Mouse (Mus musculus): Measurements from ENCODE around the gene Elp5. TPM values are rescaled to one million over a fixed set of nuclear protein-coding genes. Genes with fewer than 3 reads are reported as not detected.

The Elp5 gene
- polyA plus RNA-seq, 1 experiment from 2014 or later, result 76.4 TPM

- no peak for TF ChIP-seq CTCF (IDR thresholded peaks at IDR 0.05)
- DNase-seq (ENCODE audit: low read depth, low spot score) (peak; percentile 20), ATAC-seq (peak; percentile 51)
- ChIA-PET CTCF (interaction anchor here (0.6 to 6.8 kb wide), 17 partner anchors 11 to 69 kb away, joined by 3 to 85 read pairs (median 5); no protein-coding TSS in a partner anchor), POLR2A (no interaction called here)
- in situ Hi-C loops (cut with MboI; ENCODE audit: low pct_unique_long_range_greater_than_20kb), result no loop called here
- H3K27me3 ChIP-seq, result peaks cover 18% of the 10 kb centered on the region
These were observed 34.1 kb downstream of the Elp5 start, which contains the start of gene Slc2a4 for GRCm38 (mm10) chr11:69948066-69948762. TSS of gene Slc2a4 (minus strand) at chr11:69948188.

GRCm38 (mm10) chr11:69947337-69948065, 34.8 kb downstream of the Elp5 start:
- DNase-seq (ENCODE audit: low read depth, low spot score), result no peak
- H3K27me3 ChIP-seq, result peaks cover 20% of the 10 kb centered on the region

GRCm38 (mm10) chr11:69945997-69946891, 36.1 kb downstream of the Elp5 start:
- peaks cover 15% of the 10 kb centered on the region for H3K27me3 ChIP-seq
- ChIA-PET CTCF (interaction anchor here (2.0 kb wide), 1 partner anchor 13 kb away, joined by 6 read pairs; no protein-coding TSS in a partner anchor), POLR2A (interaction anchor here (0.6 to 0.7 kb wide), 2 partner anchors 10 to 32 kb away, joined by 3 read pairs; partner anchors contain the start of gene Gps2)
- no peak for DNase-seq (ENCODE audit: low read depth, low spot score)
- no peak for ATAC-seq
- in situ Hi-C loops (cut with MboI; ENCODE audit: low pct_unique_long_range_greater_than_20kb), result no loop called here
- no peak for TF ChIP-seq CTCF (IDR thresholded peaks at IDR 0.05)

More at GRCm38 (mm10) chr11:69947337-69948065, 34.8 kb downstream of the Elp5 start:
- ChIA-PET CTCF (interaction anchor here (2.3 to 6.8 kb wide), 2 partner anchors 10 to 14 kb away, joined by 26 to 85 read pairs; no protein-coding TSS in a partner anchor), POLR2A (interaction anchor here (0.7 kb wide), 1 partner anchor 11 kb away, joined by 3 read pairs; no protein-coding TSS in a partner anchor)
- in situ Hi-C loops (cut with MboI; ENCODE audit: low pct_unique_long_range_greater_than_20kb), result no loop called here
- no peak for ATAC-seq
- no peak for TF ChIP-seq CTCF (IDR thresholded peaks at IDR 0.05)

GRCm38 (mm10) chr11:69945216-69945615, 37.1 kb downstream of the Elp5 start:
- H3K27me3 ChIP-seq, result peaks cover 17% of the 10 kb centered on the region
- ATAC-seq, result no peak
- no peak for DNase-seq (ENCODE audit: low read depth, low spot score)
- CTCF ChIA-PET, result interaction anchor here (2.0 kb wide), 1 partner anchor 12 kb away, joined by 6 read pairs; no protein-coding TSS in a partner anchor
- in situ Hi-C loops (cut with MboI; ENCODE audit: low pct_unique_long_range_greater_than_20kb), result no loop called here
- POLR2A ChIA-PET, result no interaction called here
- no peak for TF ChIP-seq CTCF (IDR thresholded peaks at IDR 0.05)

GRCm38 (mm10) chr11:69940962-69941361, 41.4 kb downstream of the Elp5 start:
- ATAC-seq, result no peak
- H3K27me3 ChIP-seq, result peaks cover 24% of the 10 kb centered on the region
- in situ Hi-C loops (cut with MboI; ENCODE audit: low pct_unique_long_range_greater_than_20kb), result no loop called here
- ChIA-PET CTCF (no interaction called here), POLR2A (no interaction called here)
- TF ChIP-seq CTCF (IDR thresholded peaks at IDR 0.05), result no peak
- no peak for DNase-seq (ENCODE audit: low read depth, low spot score)

GRCm38 (mm10) chr11:69939731-69940130, 42.6 kb downstream of the Elp5 start:
- peaks cover 22% of the 10 kb centered on the region for H3K27me3 ChIP-seq
- no peak for TF ChIP-seq CTCF (IDR thresholded peaks at IDR 0.05)
- no peak for DNase-seq (ENCODE audit: low read depth, low spot score)
- ChIA-PET CTCF (interaction anchor here (3.7 kb wide), 1 partner anchor 9 kb away, joined by 26 read pairs; the partner anchor contains the start of gene Slc2a4), POLR2A (interaction anchor here (0.6 kb wide), 1 partner anchor 37 kb away, joined by 3 read pairs; no protein-coding TSS in a partner anchor)
- ATAC-seq, result no peak
- in situ Hi-C loops (cut with MboI; ENCODE audit: low pct_unique_long_range_greater_than_20kb), result loop anchor here (10.0 kb wide), 1 partner anchor 275 kb away; the partner anchor contains the start of gene Slc16a11

GRCm38 (mm10) chr11:69939181-69939580, 43.1 kb downstream of the Elp5 start:
- DNase-seq (ENCODE audit: low read depth, low spot score) (no peak), ATAC-seq (no peak)
- peaks cover 18% of the 10 kb centered on the region for H3K27me3 ChIP-seq
- ChIA-PET POLR2A (interaction anchor here (0.6 kb wide), 1 partner anchor 36 kb away, joined by 3 read pairs; no protein-coding TSS in a partner anchor), CTCF (interaction anchor here (3.7 kb wide), 1 partner anchor 9 kb away, joined by 26 read pairs; the partner anchor contains the start of gene Slc2a4)
- in situ Hi-C loops (cut with MboI; ENCODE audit: low pct_unique_long_range_greater_than_20kb), result loop anchor here (10.0 kb wide), 1 partner anchor 276 kb away; the partner anchor contains the start of gene Slc16a11
- no peak for TF ChIP-seq CTCF (IDR thresholded peaks at IDR 0.05)

GRCm38 (mm10) chr11:69938401-69938979, 43.8 kb downstream of the Elp5 start:
- in situ Hi-C loops (cut with MboI; ENCODE audit: low pct_unique_long_range_greater_than_20kb), result loop anchor here (10.0 kb wide), 1 partner anchor 276 kb away; the partner anchor contains the start of gene Slc16a11
- POLR2A ChIA-PET, result no interaction called here
- peaks cover 14% of the 10 kb centered on the region for H3K27me3 ChIP-seq

GRCm38 (mm10) chr11:69937834-69938233, 44.5 kb downstream of the Elp5 start:
- DNase-seq (ENCODE audit: low read depth, low spot score), result no peak
- in situ Hi-C loops (cut with MboI; ENCODE audit: low pct_unique_long_range_greater_than_20kb), result loop anchor here (10.0 kb wide), 1 partner anchor 277 kb away; the partner anchor contains the start of gene Slc16a11
- no peak for TF ChIP-seq CTCF (IDR thresholded peaks at IDR 0.05)
- CTCF ChIA-PET, result interaction anchor here (0.9 to 3.7 kb wide), 3 partner anchors 11 to 61 kb away, joined by 3 to 26 read pairs (median 3); partner anchors contain the start of gene Slc2a4
- POLR2A ChIA-PET, result interaction anchor here (1.1 to 2.0 kb wide), 2 partner anchors 13 to 17 kb away, joined by 3 to 7 read pairs; partner anchors contain the start of gene Eif5a
- no peak for ATAC-seq
- peaks cover 9% of the 10 kb centered on the region for H3K27me3 ChIP-seq

More at GRCm38 (mm10) chr11:69938401-69938979, 43.8 kb downstream of the Elp5 start:
- no peak for ATAC-seq
- no peak for DNase-seq (ENCODE audit: low read depth, low spot score)
- CTCF ChIA-PET, result interaction anchor here (1.4 to 3.7 kb wide), 2 partner anchors 10 to 15 kb away, joined by 3 to 26 read pairs; partner anchors contain the start of gene Slc2a4
- TF ChIP-seq CTCF (IDR thresholded peaks at IDR 0.05), result no peak

All from Patski (cell line).